Comparison of ENCODE assay signal across 12 mouse cellular contexts in the genomic region with DNA sequence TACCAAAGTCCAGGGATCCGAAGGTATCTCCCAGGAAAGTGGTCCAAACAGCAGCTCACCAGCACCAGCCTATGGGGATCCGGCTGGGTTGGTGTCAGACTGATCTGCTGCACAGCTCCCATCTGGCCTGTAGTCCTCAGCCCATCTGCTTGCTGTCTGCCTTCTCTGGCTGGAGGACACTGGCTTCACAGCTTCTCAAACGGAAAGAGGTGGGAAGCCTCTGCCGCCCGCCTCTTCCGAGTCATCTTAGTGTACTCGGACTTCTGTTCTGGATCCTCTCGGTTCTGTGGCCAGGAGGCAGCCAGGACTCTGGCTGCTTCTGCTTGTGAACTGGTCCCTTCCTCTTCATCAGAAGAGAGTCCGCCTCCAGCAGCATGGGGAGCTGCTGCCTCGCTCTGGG. TPM values are rescaled to one million over a fixed set of nuclear protein-coding genes. Genes with fewer than 3 reads are reported as not detected.
A peak's percentile ranks its signal among the peaks of the same experiment; 100 is the strongest.
DNase-seq lines count a peak whose midpoint lies in the region; ATAC-seq lines count a peak whose summit lies in the region.
"Had no signal": no experiment of that assay in that cellular context is flagged by ENCODE, and none has a peak within 500 bp of the region (broad histone marks: within the 10 kb centered on the region; RNA-seq: fewer than 3 reads in every experiment).

No protein-coding gene starts in this region.

- no peak for DNase-seq in hindbrain, embryonic 14.5 days (ENCODE audit: low spot score)
- DNase-seq in brain, adult 2 months (ENCODE audit: low read depth, low spot score): peak; percentile 83
- DNase-seq in frontal cortex, postnatal 36 days (ENCODE audit: low spot score in 2 of 2): peak; percentile 61 to 73
- peak; percentile 35 to 42 for DNase-seq in left cerebral cortex, postnatal 14 days (ENCODE audit: low spot score in 2 of 2)
- no peak for DNase-seq in thymus, postnatal 25 days
- no peak for DNase-seq in ovary, adult 18-20 months (ENCODE audit: low spot score)
- DNase-seq: adrenal gland, adult 8-10 months; lung, postnatal 14 days had no signal

- ATAC-seq in hindbrain, embryonic 15.5 days (ENCODE audit: low FRiP score, low read depth): no peak
- ATAC-seq in hindbrain, embryonic 14.5 days (ENCODE audit: low FRiP score): no peak
- ATAC-seq in erythroblast, adult 5-6 weeks (replicated peaks; ENCODE audit: low FRiP score, poor library complexity, severe bottlenecking): no peak

- no peaks in the 10 kb centered on the region for H3K9me3 ChIP-seq in hindbrain, embryonic 15.5 days
- no peaks in the 10 kb centered on the region for H3K9me3 ChIP-seq in hindbrain, embryonic 14.5 days (ENCODE audit: control insufficient read depth, low read length)
- H3K9me3 ChIP-seq: forebrain, embryonic 10.5 days; limb, embryonic 10.5 days had no signal

- no peaks in the 10 kb centered on the region for H3K27me3 ChIP-seq in hindbrain, embryonic 15.5 days
- H3K27me3 ChIP-seq in hindbrain, embryonic 14.5 days (ENCODE audit: control insufficient read depth, insufficient read depth, low read length): no peaks in the 10 kb centered on the region

- peaks cover 60% of the 10 kb centered on the region for H3K36me3 ChIP-seq in hindbrain, embryonic 15.5 days
- H3K36me3 ChIP-seq in hindbrain, embryonic 14.5 days (replicated peaks; ENCODE audit: control insufficient read depth, insufficient read depth): peaks cover 91% of the 10 kb centered on the region

- 0 out of 2 replicates have a peak overlapping the region, but pooled peaks have one; percentile 8 for H3K27ac ChIP-seq in hindbrain, embryonic 15.5 days (replicated peaks)
- no peak overlapping the region for H3K27ac ChIP-seq in hindbrain, embryonic 14.5 days
- H3K27ac ChIP-seq: forebrain, embryonic 10.5 days; limb, embryonic 10.5 days had no signal

- no peak overlapping the region for H3K4me3 ChIP-seq in hindbrain, embryonic 15.5 days
- no peak overlapping the region for H3K4me3 ChIP-seq in hindbrain, embryonic 14.5 days (replicated peaks; ENCODE audit: low read length)
- H3K4me3 ChIP-seq: forebrain, embryonic 10.5 days; limb, embryonic 10.5 days had no signal

- H3K9ac ChIP-seq in hindbrain, embryonic 15.5 days: no peak overlapping the region
- no peak overlapping the region for H3K9ac ChIP-seq in hindbrain, embryonic 14.5 days

- no peaks in the 10 kb centered on the region for H3K4me1 ChIP-seq in hindbrain, embryonic 15.5 days (replicated peaks)
- H3K4me1 ChIP-seq in hindbrain, embryonic 14.5 days (replicated peaks; ENCODE audit: control insufficient read depth, insufficient read depth, low read length): no peaks in the 10 kb centered on the region
- H3K4me1 ChIP-seq: limb, embryonic 10.5 days had no signal

- WGBS in hindbrain, embryonic 15.5 days: 77% methylated on average over 10 of the region's 10 CpGs
- WGBS in hindbrain, embryonic 14.5 days: 87% methylated on average over 10 of the region's 10 CpGs

- no peak overlapping the region for H3K4me2 ChIP-seq in hindbrain, embryonic 15.5 days
- no peak overlapping the region for H3K4me2 ChIP-seq in hindbrain, embryonic 14.5 days (replicated peaks)

- intact Hi-C loops in left cerebral cortex, postnatal 14 days (cut with DNase I): no loop called here

RNA-seq across cellular contexts. Expression of a gene that starts 16.4 kb away (rescaled TPM):
- 47.9 and 50.4 TPM in 2 replicates for polyA plus RNA-seq in hindbrain, embryonic 15.5 days (2015; fragmentation: Nextera tagmentation; extraction: Ambion mirVana)
- 45.5 and 55.0 TPM in 2 replicates for polyA plus RNA-seq in hindbrain, embryonic 14.5 days (2014; fragmentation: Nextera tagmentation; extraction: Ambion mirVana)
- total RNA-seq in left cerebral cortex, postnatal 14 days (2021): 10 to 100 TPM; 23.0 to 26.7 TPM
- total RNA-seq in erythroblast, adult 5-6 weeks (2015; ENCODE audit: low replicate concordance): 10.2 and 13.8 TPM in 2 replicates
- 11.8 and 16.7 TPM in 2 replicates for total RNA-seq in erythroblast, adult 5-6 weeks (2017; ENCODE audit: low replicate concordance)

RNA-seq across cellular contexts. Expression of a gene that starts 16.5 kb away (rescaled TPM):
- polyA plus RNA-seq in hindbrain, embryonic 15.5 days (2015; fragmentation: Nextera tagmentation; extraction: Ambion mirVana): 36.2 and 37.7 TPM in 2 replicates
- 36.3 and 37.4 TPM in 2 replicates for polyA plus RNA-seq in hindbrain, embryonic 14.5 days (2014; fragmentation: Nextera tagmentation; extraction: Ambion mirVana)
- total RNA-seq in left cerebral cortex, postnatal 14 days (2021): 10 to 100 TPM; 19.0 to 19.5 TPM
- 2.5 and 6.5 TPM in 2 replicates for total RNA-seq in erythroblast, adult 5-6 weeks (2015; ENCODE audit: low replicate concordance)
- 1.9 and 2.2 TPM in 2 replicates for total RNA-seq in erythroblast, adult 5-6 weeks (2017; ENCODE audit: low replicate concordance)

RNA-seq across cellular contexts. Expression of a gene that starts 25.8 kb away (rescaled TPM):
- polyA plus RNA-seq in hindbrain, embryonic 15.5 days (2015; fragmentation: Nextera tagmentation; extraction: Ambion mirVana): 16.7 and 18.6 TPM in 2 replicates
- polyA plus RNA-seq in hindbrain, embryonic 14.5 days (2014; fragmentation: Nextera tagmentation; extraction: Ambion mirVana): 17.2 and 17.7 TPM in 2 replicates
- 10 to 100 TPM; 10.6 TPM for total RNA-seq in left cerebral cortex, postnatal 14 days (2021)
- 5.2 and 6.7 TPM in 2 replicates for total RNA-seq in erythroblast, adult 5-6 weeks (2015; ENCODE audit: low replicate concordance)
- 9.1 and 14.7 TPM in 2 replicates for total RNA-seq in erythroblast, adult 5-6 weeks (2017; ENCODE audit: low replicate concordance)

RNA-seq across cellular contexts. Expression of a gene that starts 25.9 kb away (rescaled TPM):
- 144 and 159 TPM in 2 replicates for polyA plus RNA-seq in hindbrain, embryonic 15.5 days (2015; fragmentation: Nextera tagmentation; extraction: Ambion mirVana)
- 152 and 165 TPM in 2 replicates for polyA plus RNA-seq in hindbrain, embryonic 14.5 days (2014; fragmentation: Nextera tagmentation; extraction: Ambion mirVana)
- 10 to 100 TPM; 37.6 to 40.8 TPM for total RNA-seq in left cerebral cortex, postnatal 14 days (2021)
- total RNA-seq in erythroblast, adult 5-6 weeks (2015; ENCODE audit: low replicate concordance): 12.7 and 17.1 TPM in 2 replicates
- 41.5 and 78.4 TPM in 2 replicates for total RNA-seq in erythroblast, adult 5-6 weeks (2017; ENCODE audit: low replicate concordance)

Comparison
In these comparisons a context has a peak if more than half of its experiments do, and no peak if none do; other contexts are left out.
1. DNase-seq: peak in brain, adult 2 months (single experiment), frontal cortex, postnatal 36 days (2 of 2) and left cerebral cortex, postnatal 14 days (2 of 2); none in hindbrain, embryonic 14.5 days (single experiment), thymus, postnatal 25 days (single experiment) and ovary, adult 18-20 months (single experiment).